Mouse (Mus musculus): ENCODE results near the gene Fam124b. TPM values are rescaled to one million over a fixed set of nuclear protein-coding genes. Genes with fewer than 3 reads are reported as not detected.

Gene Fam124b
- polyA plus RNA-seq, 1 experiment from 2014 or later: 0.63 TPM

DNA sequence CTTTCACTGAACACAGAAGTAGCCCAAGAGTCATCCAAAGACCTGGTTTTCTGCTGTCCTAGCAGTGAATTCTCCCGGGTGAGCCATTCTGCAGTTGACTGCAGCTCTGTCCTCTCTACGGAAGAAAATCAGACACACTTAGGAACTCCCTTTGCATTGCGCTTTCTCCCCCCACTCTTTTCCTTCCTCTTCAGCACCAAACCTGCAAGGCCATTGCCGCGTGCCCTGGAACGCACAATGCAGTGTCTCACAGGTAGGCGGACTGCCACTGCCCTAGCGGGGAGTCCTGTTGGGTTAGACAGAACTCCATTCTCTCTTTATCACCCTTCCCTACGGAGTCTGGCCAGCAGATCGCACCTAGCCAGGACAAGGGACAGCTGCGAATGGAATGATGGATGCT, 21.2 kb upstream of the Fam124b start:
- 80% methylated on average over 11 of the region's 11 CpGs for WGBS
- no peak overlapping the region for H3K4me3 ChIP-seq (replicated peaks; ENCODE audit: low read length)
- no peak overlapping the region for H3K4me2 ChIP-seq (ENCODE audit: low read length)
- peaks cover 7% of the 10 kb centered on the region; the same call in 1 of the 2 replicates for H3K4me1 ChIP-seq (replicated peaks; ENCODE audit: control insufficient read depth, insufficient read depth, low read length)
- no peak overlapping the region for H3K9ac ChIP-seq (replicated peaks; ENCODE audit: low read depth, low read length)
- H3K36me3 ChIP-seq (ENCODE audit: control insufficient read depth, insufficient read depth): no peaks in the 10 kb centered on the region
- H3K9me3 ChIP-seq (ENCODE audit: control insufficient read depth, low read length): no peaks in the 10 kb centered on the region
- H3K27me3 ChIP-seq (replicated peaks; ENCODE audit: control insufficient read depth, insufficient read depth, low read length): no peaks in the 10 kb centered on the region; the same call in 1 of the 2 replicates
- ATAC-seq: no peak
- no peak overlapping the region for H3K27ac ChIP-seq (ENCODE audit: low read length)

DNA sequence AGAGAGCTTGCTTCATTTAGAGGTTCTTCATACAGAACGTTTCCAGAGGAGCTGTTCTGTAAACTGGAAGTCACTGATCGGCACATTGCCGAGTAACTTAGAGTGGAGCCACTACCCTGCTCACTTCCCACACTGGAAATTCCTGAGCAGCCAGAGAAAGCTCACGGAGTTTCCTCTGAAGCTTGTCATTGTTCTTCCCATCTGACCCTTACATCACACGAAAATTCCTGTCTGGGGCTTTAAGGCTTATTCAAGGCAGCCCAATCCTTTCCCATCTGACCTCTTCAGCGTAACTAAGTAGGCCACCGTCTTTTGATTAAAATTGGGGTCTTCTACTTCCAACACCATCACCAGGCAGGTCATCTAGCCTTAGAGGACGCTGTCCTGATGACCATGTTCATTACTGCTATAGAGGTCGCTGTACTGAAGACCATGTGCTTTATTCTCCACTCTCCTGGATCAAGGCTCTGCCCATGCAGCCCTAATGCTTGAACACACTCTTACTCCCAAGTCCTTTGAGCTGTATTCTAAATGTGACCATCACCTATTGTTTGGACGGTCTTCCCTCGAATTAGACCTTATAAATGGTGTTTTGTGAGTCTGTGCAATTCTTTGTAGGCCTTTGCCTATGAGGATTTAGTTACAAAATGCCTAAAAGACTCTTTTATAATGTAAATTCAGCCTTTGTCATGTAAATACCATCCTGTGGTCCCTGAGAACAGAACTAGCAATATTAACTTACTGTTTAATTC, 18.9 kb upstream of the Fam124b start:
- Histone ChIP-seq H3K36me3 (ENCODE audit: control insufficient read depth, insufficient read depth) (no peaks in the 10 kb centered on the region), H3K27me3 (replicated peaks; ENCODE audit: control insufficient read depth, insufficient read depth, low read length) (no peaks in the 10 kb centered on the region; the same call in 1 of the 2 replicates), H3K27ac (ENCODE audit: low read length) (no peak overlapping the region), H3K4me3 (replicated peaks; ENCODE audit: low read length) (no peak overlapping the region), H3K9me3 (ENCODE audit: control insufficient read depth, low read length) (no peaks in the 10 kb centered on the region), H3K4me2 (ENCODE audit: low read length) (no peak overlapping the region), H3K9ac (replicated peaks; ENCODE audit: low read depth, low read length) (no peak overlapping the region), H3K4me1 (replicated peaks; ENCODE audit: control insufficient read depth, insufficient read depth, low read length) (peaks cover 7% of the 10 kb centered on the region; the same call in 1 of the 2 replicates)
- 27% methylated on average over 11 of the region's 11 CpGs for WGBS
- peak; percentile 53; the same call in 1 of the 2 replicates for ATAC-seq

DNA sequence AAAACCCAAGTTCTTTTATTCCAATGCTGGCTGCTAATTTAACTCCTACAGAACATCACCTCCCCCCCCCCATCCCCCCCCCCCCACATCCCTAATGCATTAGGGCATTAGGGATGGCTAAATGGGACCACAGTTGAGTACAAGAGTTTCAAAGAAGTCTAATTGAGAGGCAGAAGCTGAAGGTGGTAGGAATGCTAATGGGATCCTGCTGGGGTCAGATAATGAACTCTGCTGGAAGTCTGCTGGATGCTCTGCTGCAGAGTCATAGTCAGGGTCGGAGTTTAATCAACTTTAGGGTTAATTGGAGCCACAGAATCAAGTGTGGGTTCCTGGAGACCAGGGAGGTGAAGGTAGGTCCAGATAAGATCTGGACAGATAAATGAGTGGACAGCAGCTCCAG, 17.9 kb upstream of the Fam124b start:
- no peak for ATAC-seq
- 4% methylated on average over 1 of the region's 1 CpGs for WGBS

DNA sequence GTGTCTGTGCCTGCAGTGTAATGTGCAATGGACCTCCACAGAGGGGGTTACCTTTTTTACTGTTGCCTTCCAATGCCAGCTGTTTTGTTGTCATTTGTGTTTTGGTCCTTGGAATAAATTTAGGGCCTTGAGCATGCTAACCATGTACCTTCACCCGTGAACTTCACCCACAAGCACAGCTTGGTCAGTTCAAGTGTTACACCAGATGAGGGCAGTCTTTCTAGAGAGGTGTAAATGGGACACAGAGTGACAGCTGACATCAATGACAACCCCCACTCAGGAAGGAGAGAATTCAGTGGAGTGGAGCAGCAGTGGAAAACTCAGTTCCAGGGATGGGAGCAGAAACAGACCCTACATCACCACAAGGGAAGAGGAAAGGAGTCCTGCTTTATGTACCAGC, 12.3 kb upstream of the Fam124b start:
- Histone ChIP-seq H3K27ac (ENCODE audit: low read length) (no peak overlapping the region), H3K36me3 (ENCODE audit: control insufficient read depth, insufficient read depth) (no peaks in the 10 kb centered on the region), H3K9ac (replicated peaks; ENCODE audit: low read depth, low read length) (no peak overlapping the region), H3K4me1 (replicated peaks; ENCODE audit: control insufficient read depth, insufficient read depth, low read length) (no peaks in the 10 kb centered on the region), H3K27me3 (replicated peaks; ENCODE audit: control insufficient read depth, insufficient read depth, low read length) (no peaks in the 10 kb centered on the region), H3K9me3 (ENCODE audit: control insufficient read depth, low read length) (no peaks in the 10 kb centered on the region), H3K4me2 (ENCODE audit: low read length) (no peak overlapping the region), H3K4me3 (replicated peaks; ENCODE audit: low read length) (no peak overlapping the region)
- no peak for ATAC-seq
- 57% methylated on average over 1 of the region's 1 CpGs for WGBS

More for the DNA sequence above, 17.9 kb upstream of the Fam124b start:
- Histone ChIP-seq H3K9ac (replicated peaks; ENCODE audit: low read depth, low read length) (no peak overlapping the region), H3K27me3 (replicated peaks; ENCODE audit: control insufficient read depth, insufficient read depth, low read length) (no peaks in the 10 kb centered on the region; the same call in 1 of the 2 replicates), H3K9me3 (ENCODE audit: control insufficient read depth, low read length) (no peaks in the 10 kb centered on the region), H3K36me3 (ENCODE audit: control insufficient read depth, insufficient read depth) (no peaks in the 10 kb centered on the region), H3K4me3 (replicated peaks; ENCODE audit: low read length) (no peak overlapping the region), H3K4me2 (ENCODE audit: low read length) (no peak overlapping the region), H3K27ac (ENCODE audit: low read length) (no peak overlapping the region), H3K4me1 (replicated peaks; ENCODE audit: control insufficient read depth, insufficient read depth, low read length) (peaks cover 7% of the 10 kb centered on the region; the same call in 1 of the 2 replicates)

DNA sequence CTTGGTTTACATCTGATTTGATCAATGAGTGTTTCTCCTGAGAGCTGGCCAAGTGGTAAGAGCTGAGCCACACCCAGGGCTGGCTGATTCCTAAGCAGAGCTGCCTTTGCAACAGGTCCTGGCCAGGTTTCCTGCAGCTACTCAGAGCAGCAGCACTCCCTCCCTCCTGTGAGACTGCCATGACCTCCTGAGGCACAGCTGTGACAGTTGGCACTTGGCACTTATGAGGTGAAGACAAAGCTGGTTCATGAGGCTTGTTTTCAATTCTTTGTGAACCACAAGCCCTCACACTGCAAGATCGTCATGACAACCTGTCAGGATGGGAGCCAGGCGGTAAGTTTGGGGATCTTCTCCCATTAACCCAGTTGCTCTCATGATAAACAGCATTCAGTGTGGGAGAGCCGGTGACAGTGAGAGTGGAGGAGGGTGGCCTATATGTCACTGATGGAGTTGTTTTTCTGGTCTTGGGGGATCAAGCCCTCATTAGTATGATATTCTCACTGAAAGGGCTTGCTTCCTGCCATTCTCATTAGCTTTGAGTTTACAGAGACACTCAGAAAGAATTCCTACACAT, 6.7 kb upstream of the Fam124b start:
- 27% methylated on average over 3 of the region's 3 CpGs for WGBS
- H3K36me3 ChIP-seq (ENCODE audit: control insufficient read depth, insufficient read depth): no peaks in the 10 kb centered on the region
- no peaks in the 10 kb centered on the region for H3K27me3 ChIP-seq (replicated peaks; ENCODE audit: control insufficient read depth, insufficient read depth, low read length)
- H3K4me2 ChIP-seq (ENCODE audit: low read length): no peak overlapping the region
- no peak for ATAC-seq
- no peak overlapping the region for H3K4me3 ChIP-seq (replicated peaks; ENCODE audit: low read length)
- H3K27ac ChIP-seq (ENCODE audit: low read length): no peak overlapping the region
- peaks cover 3% of the 10 kb centered on the region; the same call in 1 of the 2 replicates for H3K4me1 ChIP-seq (replicated peaks; ENCODE audit: control insufficient read depth, insufficient read depth, low read length)
- H3K9me3 ChIP-seq (ENCODE audit: control insufficient read depth, low read length): no peaks in the 10 kb centered on the region
- H3K9ac ChIP-seq (replicated peaks; ENCODE audit: low read depth, low read length): no peak overlapping the region

DNA sequence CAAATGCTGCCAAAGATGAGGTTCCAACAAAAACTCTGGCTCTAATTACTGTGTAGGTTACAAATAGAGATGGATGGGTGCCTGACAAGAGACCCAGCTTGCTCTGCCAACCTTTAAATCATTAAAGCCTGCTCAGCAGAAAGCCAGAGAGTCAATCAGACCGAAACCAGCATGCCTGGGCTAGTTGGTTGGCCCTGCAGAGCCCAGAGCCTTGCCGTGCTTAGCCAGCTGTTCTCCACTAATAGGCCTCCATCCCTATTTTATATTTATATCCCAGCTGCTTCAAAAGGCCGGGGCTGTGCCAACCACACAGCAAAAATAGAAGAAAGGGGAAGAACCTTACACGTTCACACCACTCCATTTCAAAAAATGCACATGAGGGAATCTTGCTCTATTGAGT, 2.9 kb upstream of the Fam124b start:
- Histone ChIP-seq H3K4me2 (ENCODE audit: low read length) (no peak overlapping the region), H3K9ac (replicated peaks; ENCODE audit: low read depth, low read length) (no peak overlapping the region), H3K27me3 (replicated peaks; ENCODE audit: control insufficient read depth, insufficient read depth, low read length) (no peaks in the 10 kb centered on the region), H3K4me1 (replicated peaks; ENCODE audit: control insufficient read depth, insufficient read depth, low read length) (peaks cover 3% of the 10 kb centered on the region; the same call in 1 of the 2 replicates), H3K27ac (ENCODE audit: low read length) (no peak overlapping the region), H3K36me3 (ENCODE audit: control insufficient read depth, insufficient read depth) (no peaks in the 10 kb centered on the region), H3K9me3 (ENCODE audit: control insufficient read depth, low read length) (no peaks in the 10 kb centered on the region), H3K4me3 (replicated peaks; ENCODE audit: low read length) (no peak overlapping the region)
- ATAC-seq: peak; percentile 64; the same call in 1 of the 2 replicates
- WGBS: 46% methylated on average over 4 of the region's 4 CpGs

DNA sequence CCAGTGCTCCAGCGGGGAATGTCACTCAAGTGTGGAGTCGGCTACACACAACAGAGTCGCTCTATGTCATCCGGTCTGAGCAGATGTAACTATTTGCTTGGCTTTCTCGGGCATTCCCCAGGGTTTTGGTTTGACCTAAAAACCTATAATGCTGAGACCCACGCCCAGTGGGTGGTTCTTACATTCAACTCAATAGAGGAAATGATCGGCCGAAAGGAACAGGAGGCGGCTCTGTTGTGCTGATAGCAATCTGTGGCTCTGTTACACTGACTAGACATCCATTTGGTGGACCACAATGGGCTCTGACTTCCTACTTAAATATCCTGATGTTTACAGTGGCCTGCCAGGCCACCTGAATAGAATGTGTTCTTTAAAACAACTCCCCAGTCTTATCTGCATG, 4.4 kb downstream of the Fam124b start:
- WGBS: 85% methylated on average over 9 of the region's 9 CpGs
- no peak overlapping the region for H3K4me2 ChIP-seq (ENCODE audit: low read length)
- no peak overlapping the region for H3K4me3 ChIP-seq (replicated peaks; ENCODE audit: low read length)
- no peaks in the 10 kb centered on the region for H3K36me3 ChIP-seq (ENCODE audit: control insufficient read depth, insufficient read depth)
- H3K27ac ChIP-seq (ENCODE audit: low read length): no peak overlapping the region
- no peaks in the 10 kb centered on the region for H3K27me3 ChIP-seq (replicated peaks; ENCODE audit: control insufficient read depth, insufficient read depth, low read length)
- ATAC-seq: no peak
- H3K9ac ChIP-seq (replicated peaks; ENCODE audit: low read depth, low read length): no peak overlapping the region
- no peaks in the 10 kb centered on the region for H3K4me1 ChIP-seq (replicated peaks; ENCODE audit: control insufficient read depth, insufficient read depth, low read length)
- no peaks in the 10 kb centered on the region for H3K9me3 ChIP-seq (ENCODE audit: control insufficient read depth, low read length)

DNA sequence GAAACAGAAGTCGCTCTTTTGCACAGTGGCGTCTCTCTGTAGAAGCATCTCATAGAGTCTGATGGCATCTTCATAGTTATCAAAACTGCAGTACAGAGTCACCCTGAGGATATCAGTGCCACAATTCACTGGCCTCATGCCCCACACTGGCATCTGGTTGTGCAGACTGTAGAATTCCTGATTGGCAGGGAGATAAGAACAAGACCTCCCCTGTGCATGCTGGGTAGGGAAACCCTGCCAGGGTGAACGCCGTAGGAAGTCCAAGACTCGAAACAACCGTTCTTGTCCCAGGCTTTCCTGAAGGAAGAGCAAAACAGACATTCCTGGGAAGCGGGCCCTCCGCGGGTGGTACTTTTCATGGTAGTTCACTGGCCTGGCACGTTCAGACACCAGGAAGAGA, 5.1 kb downstream of the Fam124b start:
- Histone ChIP-seq H3K4me1 (replicated peaks; ENCODE audit: control insufficient read depth, insufficient read depth, low read length) (no peaks in the 10 kb centered on the region), H3K4me2 (ENCODE audit: low read length) (no peak overlapping the region), H3K27ac (ENCODE audit: low read length) (no peak overlapping the region), H3K4me3 (replicated peaks; ENCODE audit: low read length) (no peak overlapping the region), H3K9ac (replicated peaks; ENCODE audit: low read depth, low read length) (no peak overlapping the region), H3K27me3 (replicated peaks; ENCODE audit: control insufficient read depth, insufficient read depth, low read length) (no peaks in the 10 kb centered on the region), H3K9me3 (ENCODE audit: control insufficient read depth, low read length) (no peaks in the 10 kb centered on the region), H3K36me3 (ENCODE audit: control insufficient read depth, insufficient read depth) (no peaks in the 10 kb centered on the region)
- WGBS: 82% methylated on average over 10 of the region's 10 CpGs
- no peak for ATAC-seq

DNA sequence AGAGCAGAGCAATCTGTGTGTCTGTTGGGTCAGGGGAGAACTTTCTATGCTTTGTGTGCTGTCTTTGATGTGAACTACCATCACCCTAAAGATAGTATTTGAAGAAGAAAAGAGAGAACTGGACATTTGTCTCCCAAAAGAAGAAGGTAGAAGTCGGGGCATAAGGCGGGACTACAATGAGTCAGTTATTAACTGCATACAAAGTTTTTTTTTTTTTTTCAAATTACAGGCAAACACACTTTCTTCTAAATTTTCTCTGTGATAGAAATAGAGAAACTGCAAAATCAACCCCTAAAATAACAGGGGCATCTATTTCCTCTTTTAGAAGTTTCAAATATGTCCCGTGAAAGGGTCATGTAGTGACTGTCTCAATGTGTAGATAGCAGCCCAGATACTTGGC, 16.0 kb downstream of the Fam124b start:
- Histone ChIP-seq H3K27ac (ENCODE audit: low read length) (no peak overlapping the region), H3K4me3 (replicated peaks; ENCODE audit: low read length) (no peak overlapping the region), H3K9me3 (ENCODE audit: control insufficient read depth, low read length) (no peaks in the 10 kb centered on the region), H3K4me1 (replicated peaks; ENCODE audit: control insufficient read depth, insufficient read depth, low read length) (no peaks in the 10 kb centered on the region), H3K4me2 (ENCODE audit: low read length) (no peak overlapping the region), H3K36me3 (ENCODE audit: control insufficient read depth, insufficient read depth) (no peaks in the 10 kb centered on the region), H3K9ac (replicated peaks; ENCODE audit: low read depth, low read length) (no peak overlapping the region), H3K27me3 (replicated peaks; ENCODE audit: control insufficient read depth, insufficient read depth, low read length) (no peaks in the 10 kb centered on the region)
- ATAC-seq: no peak
- 91% methylated on average over 3 of the region's 3 CpGs for WGBS

Data from forebrain, embryonic 16.5 days (tissue).